Mouse (Mus musculus) neutrophil, adult 65 days (primary cell): ENCODE results near the gene Sumo1. TPM values are rescaled to one million over a fixed set of nuclear protein-coding genes. Genes with fewer than 3 reads are reported as not detected.

Experiments
- total RNA-seq: library from RNA; stranded (reverse); gene quantifications from 2 replicates; pipeline ENCODE4 v1.2.4, GENCODE M21; 2023

Gene Sumo1
- total RNA-seq = 79.0 and 84.2 TPM in 2 replicates

DNA sequence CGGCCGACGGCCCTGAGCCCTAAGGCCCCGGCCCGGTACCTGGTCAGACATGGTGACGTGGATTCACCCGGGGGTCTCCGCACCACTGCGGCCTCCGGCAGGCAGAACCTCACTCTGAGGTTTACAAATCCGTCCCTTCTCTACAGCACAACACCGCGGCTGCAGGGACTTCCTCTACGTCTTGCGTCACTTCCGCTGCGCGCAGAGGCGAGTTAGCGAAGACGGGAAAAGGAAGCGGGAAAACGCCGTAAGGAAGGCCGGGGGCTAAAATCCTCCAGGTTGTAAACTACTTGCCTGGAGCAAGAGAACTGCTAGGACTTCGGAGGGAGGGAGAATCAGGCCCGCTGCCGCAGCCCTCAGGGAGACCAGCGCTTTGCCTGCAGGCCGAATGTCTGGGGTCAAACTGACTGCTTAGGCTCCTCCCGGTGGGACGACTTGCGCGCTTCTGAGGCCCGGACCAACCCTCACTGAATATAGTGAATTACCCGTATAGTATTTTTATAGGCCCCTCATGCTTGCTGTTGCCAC lies at the start of gene Sumo1:
Gene Sumo1 (minus strand): TSS at position 194 of the 528 bp plus-strand sequence.

DNA sequence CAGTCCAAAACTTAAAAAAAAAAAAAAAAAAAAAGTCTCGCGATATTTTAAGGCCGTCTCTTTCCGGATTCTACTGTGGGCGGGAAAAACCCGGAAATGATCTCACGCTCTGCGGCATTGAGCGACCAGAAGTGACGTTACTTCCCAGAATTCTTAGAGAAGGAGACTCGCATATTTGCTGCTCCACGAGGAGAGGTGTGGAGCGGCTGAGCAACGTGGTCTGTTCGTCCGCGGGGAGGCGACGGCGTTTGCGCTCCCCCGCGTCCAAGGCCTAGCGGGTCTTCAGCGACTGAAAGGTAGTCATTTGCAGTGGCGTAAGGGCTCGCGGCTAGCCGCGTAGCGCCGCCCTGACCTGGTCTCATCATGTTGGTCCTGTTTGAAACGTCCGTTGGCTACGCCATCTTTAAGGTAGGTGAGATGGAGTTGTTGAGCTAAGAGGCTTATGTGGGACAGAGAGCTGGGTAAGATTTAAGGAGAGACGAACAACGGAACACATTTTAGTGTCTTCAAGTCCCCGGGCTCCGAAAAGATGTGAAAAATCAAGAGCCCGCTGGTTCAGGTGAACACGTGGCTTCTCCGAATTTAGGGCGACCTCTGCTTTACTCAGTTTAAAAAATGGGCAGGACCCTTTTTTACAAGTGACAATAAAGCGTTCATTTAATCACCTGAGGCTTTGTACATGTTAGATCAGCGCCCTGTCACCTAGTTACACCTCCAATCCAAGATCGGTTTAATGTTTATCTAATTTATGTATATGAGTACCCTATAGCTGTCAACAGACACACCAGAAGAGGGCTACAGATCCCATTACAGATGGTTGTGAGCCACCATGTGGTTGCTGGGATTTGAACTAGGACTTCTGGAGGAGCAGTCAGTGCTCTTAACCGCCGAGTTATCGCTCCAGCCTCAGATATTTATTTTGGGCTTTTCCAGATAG lies 14.5 kb upstream of the Sumo1 start, which contains the start of gene Nop58:
Gene Nop58 (plus strand): TSS at position 153 of the 937 bp plus-strand sequence.

Other genes with a start within 250 kb of the Sumo1 start
- gene Fzd7, start 188.4 kb downstream of the Sumo1 start, total RNA-seq = 2.3 and 3.6 TPM in 2 replicates
- not detected in 2 replicates for gene Gm973, start 154.6 kb downstream of the Sumo1 start, total RNA-seq
- gene Nop58, start 14.1 kb upstream of the Sumo1 start, total RNA-seq = 48.3 and 79.0 TPM in 2 replicates
- gene Bmpr2, start 92.6 kb upstream of the Sumo1 start, total RNA-seq = 16.6 and 17.7 TPM in 2 replicates
- 70.8 and 86.1 TPM in 2 replicates for gene Fam117b, start 242.2 kb upstream of the Sumo1 start, total RNA-seq